Mouse (Mus musculus) frontal cortex, postnatal 36 days (tissue): ENCODE data around the gene Fstl1.
A peak's percentile ranks its signal among the peaks of the same experiment; 100 is the strongest.

ENCODE experiments used
- DNase-seq, 2 experiments: peaks; one replicate each; pipeline ENCODE4 v3.0.0; 2022; ENCODE audit warnings: low spot score in 2 of 2

Fstl1 gene

GRCm38 (mm10) chr16:37823949-37824348 lies 47.3 kb downstream of the Fstl1 start:
- no peak for DNase-seq

GRCm38 (mm10) chr16:37824778-37825505 lies 48.3 kb downstream of the Fstl1 start:
- peak in 1 of 2 experiments; percentile 70 for DNase-seq

- no peak for DNase-seq
Observed at GRCm38 (mm10) chr16:37826286-37826685, 49.6 kb downstream of the Fstl1 start.

GRCm38 (mm10) chr16:37831041-37831440 lies 54.4 kb downstream of the Fstl1 start:
- DNase-seq: no peak

- DNase-seq: no peak
Observed at GRCm38 (mm10) chr16:37837571-37837970, 60.9 kb downstream of the Fstl1 start.

GRCm38 (mm10) chr16:37842439-37842838 lies 65.8 kb downstream of the Fstl1 start:
- DNase-seq: no peak

GRCm38 (mm10) chr16:37843740-37844139 lies 67.1 kb downstream of the Fstl1 start:
- DNase-seq: no peak

- no peak for DNase-seq
Observed at GRCm38 (mm10) chr16:37845202-37845925, 68.7 kb downstream of the Fstl1 start.

GRCm38 (mm10) chr16:37847081-37847480 lies 70.4 kb downstream of the Fstl1 start:
- DNase-seq: no peak

GRCm38 (mm10) chr16:37851366-37851765 lies 74.7 kb downstream of the Fstl1 start:
- no peak for DNase-seq

- no peak for DNase-seq
Observed at GRCm38 (mm10) chr16:37853279-37853678, 76.6 kb downstream of the Fstl1 start.

- no peak for DNase-seq
Observed at GRCm38 (mm10) chr16:37854054-37854453, 77.4 kb downstream of the Fstl1 start.

- DNase-seq: no peak
Observed at GRCm38 (mm10) chr16:37854593-37854992, 77.9 kb downstream of the Fstl1 start.

- no peak for DNase-seq
Observed at GRCm38 (mm10) chr16:37855583-37855982, 78.9 kb downstream of the Fstl1 start.

- DNase-seq: no peak
Observed at GRCm38 (mm10) chr16:37856327-37856726, 79.7 kb downstream of the Fstl1 start.

- no peak for DNase-seq
Observed at GRCm38 (mm10) chr16:37857495-37857894, 80.8 kb downstream of the Fstl1 start.

- no peak for DNase-seq
Observed at GRCm38 (mm10) chr16:37860213-37860612, 83.5 kb downstream of the Fstl1 start.

GRCm38 (mm10) chr16:37861029-37861428 lies 84.4 kb downstream of the Fstl1 start, which contains the start of gene Gm36028:
Gene Gm36028, minus strand, starts transcription at chr16:37861146.
- no peak for DNase-seq

- DNase-seq: no peak
Observed at GRCm38 (mm10) chr16:37863876-37864275, 87.2 kb downstream of the Fstl1 start.

- DNase-seq: no peak
Observed at GRCm38 (mm10) chr16:37865841-37866240, 89.2 kb downstream of the Fstl1 start.

GRCm38 (mm10) chr16:37867791-37868505 lies 91.3 kb downstream of the Fstl1 start, which contains the start of gene Lrrc58:
Gene Lrrc58, plus strand, starts transcription at chr16:37868389.
- DNase-seq: peak; percentile 85 to 89
